Mouse (Mus musculus): Measurements from ENCODE around the gene Mapk3. TPM values are rescaled to one million over a fixed set of nuclear protein-coding genes. Genes with fewer than 3 reads are reported as not detected.
"Not testable (repeated sequence)": the region's sequence is repeated elsewhere in the genome, so short reads cannot be mapped to it uniquely, and the experiment has no call there.

Mapk3 gene
- polyA plus RNA-seq (2016; fragmentation: Nextera tagmentation; extraction: Ambion mirVana), result 62.5 and 63.8 TPM in 2 replicates

GRCm38 (mm10) chr7:126759050-126759671 is at the start of gene Mapk3:
Gene Mapk3 (plus strand): TSS chr7:126759601.
- peak; percentile 91 for DNase-seq (ENCODE audit: low spot score)
- Histone ChIP-seq H3K36me3 (peaks cover 30% of the 10 kb centered on the region), H3K4me1 (replicated peaks) (peaks cover 51% of the 10 kb centered on the region), H3K9me3 (no peaks in the 10 kb centered on the region), H3K27ac (peak within 1 kb of the TSS; percentile 95), H3K27me3 (ENCODE audit: insufficient read depth, poor library complexity, severe bottlenecking) (no peaks in the 10 kb centered on the region), H3K4me3 (peak within 1 kb of the TSS; percentile 67)
- 3% methylated on average over 19 of the region's 38 CpGs for WGBS

DNA sequence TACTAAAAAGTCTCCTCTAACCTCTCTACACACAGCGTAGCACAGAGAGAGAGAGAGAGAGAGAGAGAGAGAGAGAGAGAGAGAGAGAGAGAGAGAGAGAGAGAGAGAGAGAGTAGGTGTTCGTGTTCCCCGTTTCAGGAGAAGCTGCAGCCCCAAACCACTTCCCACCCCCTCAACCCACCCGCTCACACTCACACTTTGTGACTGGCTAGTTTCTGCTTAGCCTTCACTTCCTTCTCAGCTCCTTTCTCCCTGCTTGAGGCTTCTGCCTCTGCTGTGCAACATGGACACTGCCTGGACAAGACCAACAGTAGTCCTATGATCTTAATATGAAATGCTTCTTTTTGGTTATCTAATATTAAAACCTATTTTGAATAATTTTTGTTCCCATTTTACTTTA is 49.1 kb upstream of the Mapk3 start:
- Histone ChIP-seq H3K27me3 (ENCODE audit: insufficient read depth, poor library complexity, severe bottlenecking) (peaks cover 14% of the 10 kb centered on the region), H3K27ac (no peak overlapping the region), H3K9me3 (no peaks in the 10 kb centered on the region), H3K4me1 (replicated peaks) (peaks cover 3% of the 10 kb centered on the region), H3K36me3 (no peaks in the 10 kb centered on the region), H3K4me3 (no peak overlapping the region)
- DNase-seq (ENCODE audit: low spot score), result no peak
- 66% methylated on average over 4 of the region's 4 CpGs for WGBS

GRCm38 (mm10) chr7:126711910-126712309 is 47.5 kb upstream of the Mapk3 start:
- no peaks in the 10 kb centered on the region for H3K4me1 ChIP-seq (replicated peaks)
- H3K27ac ChIP-seq, result no peak overlapping the region
- DNase-seq (ENCODE audit: low spot score), result no peak
- no peak overlapping the region for H3K4me3 ChIP-seq
- no peaks in the 10 kb centered on the region for H3K27me3 ChIP-seq (ENCODE audit: insufficient read depth, poor library complexity, severe bottlenecking)
- H3K9me3 ChIP-seq, result no peaks in the 10 kb centered on the region
- no peaks in the 10 kb centered on the region for H3K36me3 ChIP-seq
- 79% methylated on average over 3 of the region's 3 CpGs for WGBS

DNA sequence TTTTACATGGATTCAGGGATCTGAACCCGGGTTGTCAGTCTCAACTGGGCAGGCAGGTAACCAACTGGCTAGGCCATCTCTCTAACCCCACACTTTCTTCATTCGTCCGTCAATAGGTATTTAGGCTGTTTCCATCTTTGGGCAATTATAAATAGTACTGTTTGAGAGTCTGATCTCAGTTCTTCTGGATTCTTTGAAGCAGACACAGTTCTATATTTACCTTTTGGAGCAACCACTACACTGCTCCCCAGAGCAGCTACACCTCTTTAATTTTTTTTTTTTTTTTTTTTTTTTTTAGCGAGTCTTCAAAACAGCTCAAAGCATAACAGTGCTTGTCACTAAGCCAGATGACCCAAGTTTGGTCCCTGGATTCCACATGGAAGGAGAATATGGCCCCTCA is 43.7 kb upstream of the Mapk3 start:
- H3K27me3 ChIP-seq (ENCODE audit: insufficient read depth, poor library complexity, severe bottlenecking), result no peaks in the 10 kb centered on the region
- H3K27ac ChIP-seq, result no peak overlapping the region
- no peaks in the 10 kb centered on the region for H3K36me3 ChIP-seq
- DNase-seq (ENCODE audit: low spot score), result no peak
- H3K4me3 ChIP-seq, result no peak overlapping the region
- no peaks in the 10 kb centered on the region for H3K4me1 ChIP-seq (replicated peaks)
- WGBS, result 81% methylated on average over 4 of the region's 4 CpGs
- no peaks in the 10 kb centered on the region for H3K9me3 ChIP-seq

DNA sequence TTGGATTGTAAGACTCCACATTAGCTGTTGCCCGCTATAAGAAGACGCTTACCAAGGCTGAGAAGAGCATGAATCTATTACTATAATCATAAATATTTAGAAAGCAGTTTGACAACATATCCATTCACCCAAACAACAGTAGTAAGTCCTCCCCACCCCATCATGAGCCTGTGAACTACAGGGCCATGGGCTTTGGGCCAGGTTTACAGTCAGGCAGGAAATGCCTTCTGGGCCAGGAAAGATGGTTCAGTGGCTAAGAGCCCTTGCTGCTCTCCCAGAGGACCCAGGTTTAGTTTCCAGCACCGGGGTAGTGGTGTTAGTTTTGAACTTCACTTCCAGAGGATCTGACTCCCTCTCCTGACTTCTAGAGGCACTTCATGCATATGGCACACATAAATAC is 41.8 kb upstream of the Mapk3 start:
- no peaks in the 10 kb centered on the region for H3K4me1 ChIP-seq (replicated peaks)
- no peaks in the 10 kb centered on the region for H3K9me3 ChIP-seq
- WGBS, result 91% methylated on average over 3 of the region's 3 CpGs
- no peak for DNase-seq (ENCODE audit: low spot score)
- no peaks in the 10 kb centered on the region for H3K36me3 ChIP-seq
- H3K27me3 ChIP-seq (ENCODE audit: insufficient read depth, poor library complexity, severe bottlenecking), result no peaks in the 10 kb centered on the region
- no peak overlapping the region for H3K4me3 ChIP-seq
- H3K27ac ChIP-seq, result no peak overlapping the region

DNA sequence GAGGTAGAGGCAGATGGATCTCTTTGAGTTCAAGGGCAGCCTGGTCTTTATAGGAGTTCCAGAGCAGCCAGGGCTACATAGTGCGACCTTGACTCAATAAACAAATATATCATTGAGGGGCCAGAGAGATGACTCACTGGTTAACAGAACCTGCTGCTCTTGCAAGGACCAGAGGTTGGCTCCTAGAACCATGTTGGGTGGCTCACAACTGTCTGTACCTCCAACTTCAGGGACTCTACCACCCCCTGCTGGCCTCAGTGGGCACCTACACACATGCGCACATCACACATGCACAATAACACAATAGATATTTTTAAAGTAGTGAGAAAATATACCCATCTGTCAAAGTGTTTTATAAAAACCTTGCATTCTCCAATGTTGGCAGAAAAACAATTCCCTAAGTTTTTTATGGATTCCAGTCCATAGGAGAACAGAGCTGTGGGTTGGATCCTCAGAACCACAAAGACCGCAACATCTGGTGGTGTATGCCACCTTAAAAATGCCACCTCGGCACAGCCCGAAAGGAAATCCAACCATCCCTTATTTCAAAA is 40.5 kb upstream of the Mapk3 start:
- Histone ChIP-seq H3K4me3 (no peak overlapping the region), H3K27ac (no peak overlapping the region), H3K4me1 (replicated peaks) (no peaks in the 10 kb centered on the region), H3K27me3 (ENCODE audit: insufficient read depth, poor library complexity, severe bottlenecking) (no peaks in the 10 kb centered on the region), H3K36me3 (no peaks in the 10 kb centered on the region), H3K9me3 (no peaks in the 10 kb centered on the region)
- DNase-seq (ENCODE audit: low spot score), result no peak
- 89% methylated on average over 5 of the region's 5 CpGs for WGBS

GRCm38 (mm10) chr7:126721635-126722034 is 37.8 kb upstream of the Mapk3 start:
- Histone ChIP-seq H3K36me3 (no peaks in the 10 kb centered on the region), H3K27me3 (ENCODE audit: insufficient read depth, poor library complexity, severe bottlenecking) (no peaks in the 10 kb centered on the region), H3K4me1 (replicated peaks) (no peaks in the 10 kb centered on the region), H3K9me3 (no peaks in the 10 kb centered on the region), H3K27ac (no peak overlapping the region), H3K4me3 (no peak overlapping the region)
- DNase-seq (ENCODE audit: low spot score), result no peak
- 93% methylated on average over 13 of the region's 13 CpGs for WGBS

- Histone ChIP-seq H3K9me3 (no peaks in the 10 kb centered on the region), H3K36me3 (no peaks in the 10 kb centered on the region), H3K4me1 (replicated peaks) (no peaks in the 10 kb centered on the region), H3K27me3 (ENCODE audit: insufficient read depth, poor library complexity, severe bottlenecking) (no peaks in the 10 kb centered on the region), H3K27ac (no peak overlapping the region), H3K4me3 (no peak overlapping the region)
- DNase-seq (ENCODE audit: low spot score), result no peak
- WGBS, result 85% methylated on average over 3 of the region's 3 CpGs
Observed at GRCm38 (mm10) chr7:126725077-126725476, 34.3 kb upstream of the Mapk3 start.

GRCm38 (mm10) chr7:126725667-126726066 is 33.7 kb upstream of the Mapk3 start:
- no peak for DNase-seq (ENCODE audit: low spot score)
- H3K9me3 ChIP-seq, result no peaks in the 10 kb centered on the region
- no peaks in the 10 kb centered on the region for H3K4me1 ChIP-seq (replicated peaks)
- no peak overlapping the region for H3K4me3 ChIP-seq
- H3K27ac ChIP-seq, result no peak overlapping the region
- H3K27me3 ChIP-seq (ENCODE audit: insufficient read depth, poor library complexity, severe bottlenecking), result no peaks in the 10 kb centered on the region
- H3K36me3 ChIP-seq, result no peaks in the 10 kb centered on the region
- 85% methylated on average over 5 of the region's 5 CpGs for WGBS

DNA sequence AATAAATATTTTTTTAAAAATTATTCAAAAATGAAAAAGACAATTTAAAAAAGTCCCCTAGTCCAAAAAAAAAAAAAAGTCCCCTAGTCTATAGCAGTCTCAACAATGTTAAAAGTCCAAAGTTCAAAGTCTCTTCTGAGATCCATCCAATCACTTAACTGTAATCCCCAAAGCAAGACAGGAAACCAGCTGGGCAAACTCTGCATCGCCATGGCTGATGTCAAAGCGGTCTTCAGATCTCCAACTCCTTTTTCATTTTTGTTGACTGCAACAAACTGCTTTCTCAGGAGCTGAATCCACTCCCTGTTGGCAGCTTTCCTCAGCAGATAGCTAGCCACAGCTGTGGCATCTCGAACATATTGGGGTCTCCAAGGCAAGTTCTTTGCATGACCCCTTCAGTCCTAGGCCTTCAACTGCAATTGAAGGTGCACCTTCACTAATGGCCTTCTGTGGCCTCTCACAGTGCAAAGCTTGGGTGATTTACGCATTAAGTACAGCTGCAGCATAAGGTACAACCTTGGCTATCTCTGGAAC is 29.1 kb upstream of the Mapk3 start:
- WGBS, result 86% methylated on average over 4 of the region's 4 CpGs
- not testable (repeated sequence) for H3K9me3 ChIP-seq; H3K27ac ChIP-seq; DNase-seq (ENCODE audit: low spot score); H3K36me3 ChIP-seq; H3K4me3 ChIP-seq; H3K4me1 ChIP-seq (replicated peaks); H3K27me3 ChIP-seq (ENCODE audit: insufficient read depth, poor library complexity, severe bottlenecking)

GRCm38 (mm10) chr7:126736122-126736521 is 23.3 kb upstream of the Mapk3 start:
- Histone ChIP-seq H3K4me3 (no peak overlapping the region), H3K27ac (no peak overlapping the region), H3K27me3 (ENCODE audit: insufficient read depth, poor library complexity, severe bottlenecking) (no peaks in the 10 kb centered on the region), H3K36me3 (no peaks in the 10 kb centered on the region), H3K4me1 (replicated peaks) (peaks cover 7% of the 10 kb centered on the region; the same call in 1 of the 2 replicates), H3K9me3 (no peaks in the 10 kb centered on the region)
- WGBS, result 74% methylated on average over 8 of the region's 8 CpGs
- DNase-seq (ENCODE audit: low spot score), result no peak

DNA sequence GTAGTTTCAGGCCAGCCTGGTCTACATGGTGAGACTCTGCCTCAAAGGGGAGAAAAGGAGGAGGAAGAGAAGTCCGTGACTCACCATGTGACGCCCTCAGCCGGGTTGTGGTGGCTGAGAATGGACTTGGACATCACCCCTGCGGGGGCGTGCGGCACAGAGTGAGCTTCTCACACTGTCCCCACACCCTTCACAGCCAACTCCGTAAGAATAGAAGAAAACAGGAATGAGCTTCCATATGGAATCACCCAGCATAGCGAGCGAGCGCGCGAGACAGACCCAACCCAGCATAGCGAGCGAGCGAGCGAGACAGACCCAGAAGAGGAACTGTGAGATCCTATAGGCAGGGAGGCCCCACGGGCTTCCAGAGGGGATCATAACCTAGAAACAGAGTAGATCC is 19.9 kb upstream of the Mapk3 start:
- Histone ChIP-seq H3K36me3 (no peaks in the 10 kb centered on the region), H3K4me3 (no peak overlapping the region), H3K4me1 (replicated peaks) (peaks cover 7% of the 10 kb centered on the region; the same call in 1 of the 2 replicates), H3K27ac (peak overlapping the region; percentile 29; the same call in 1 of the 2 replicates), H3K27me3 (ENCODE audit: insufficient read depth, poor library complexity, severe bottlenecking) (no peaks in the 10 kb centered on the region), H3K9me3 (no peaks in the 10 kb centered on the region)
- no peak for DNase-seq (ENCODE audit: low spot score)
- whole genome bisulfite sequencing, result 80% methylated on average over 17 of the region's 17 CpGs

GRCm38 (mm10) chr7:126740132-126740735 is 19.2 kb upstream of the Mapk3 start:
- peaks cover 7% of the 10 kb centered on the region; the same call in 1 of the 2 replicates for H3K4me1 ChIP-seq (replicated peaks)
- H3K27me3 ChIP-seq (ENCODE audit: insufficient read depth, poor library complexity, severe bottlenecking), result no peaks in the 10 kb centered on the region
- peak overlapping the region; percentile 29; the same call in 1 of the 2 replicates for H3K27ac ChIP-seq
- H3K4me3 ChIP-seq, result no peak overlapping the region
- DNase-seq (ENCODE audit: low spot score), result no peak
- WGBS, result 80% methylated on average over 13 of the region's 13 CpGs
- H3K36me3 ChIP-seq, result no peaks in the 10 kb centered on the region
- H3K9me3 ChIP-seq, result no peaks in the 10 kb centered on the region
